1 mouse cellular context compared by ENCODE assay signal in genomic region chr17:26788986-26789385, GRCm38 (mm10).
TF ChIP-seq lines count a peak whose summit lies in the region.

No protein-coding gene starts in this region.

TF ChIP-seq in CH12.LX, 34 proteins besides CTCF, POLR2A, EP300 and RAD21 (continued from another document):
- TF ChIP-seq USF2 (conservative IDR thresholded peaks at IDR 0.05; ENCODE audit: low read depth, low read length): no peak
- no peak for TF ChIP-seq ZC3H11A (IDR thresholded peaks at IDR 0.05; ENCODE audit: low read depth, low read length)
